Mouse (Mus musculus): ENCODE data around the gene Slc35g3.

- TF ChIP-seq CTCF (IDR thresholded peaks at IDR 0.05; ENCODE audit: low read depth, low read length) (no peak), GATA1 (IDR thresholded peaks at IDR 0.05; ENCODE audit: borderline replicate concordance, low read length) (no peak), POLR2AphosphoS5 (IDR thresholded peaks at IDR 0.05; ENCODE audit: insufficient replicate concordance, low read depth, low read length) (no peak)
Measured at GRCm38 (mm10) chr11:69760901-69761200, 917 bp downstream of the Slc35g3 start.

Data from G1E (cell line).